Mouse (Mus musculus) heart, embryonic 15.5 days (tissue): ENCODE results near the gene Abca13. TPM values are rescaled to one million over a fixed set of nuclear protein-coding genes. Genes with fewer than 3 reads are reported as not detected.

Experiments
- ATAC-seq: fragments of 200-750 bp; cut with Nextera tagmentation; replicated peaks from 2 replicates; pipeline ENCODE4 v1.8.0; 2017; ENCODE audit warnings: low read depth, moderate TSS enrichment; ENCODE audit not compliant: insufficient number of reproducible peaks, insufficient read depth, low FRiP score
- H3K27ac ChIP-seq: fragments of 300-500 bp; sonication (generic); 2 replicates; pipeline ENCODE4 v1.5.1; 2015; ENCODE audit warnings: mild to moderate bottlenecking, inconsistent platforms
- H3K27me3 ChIP-seq: fragments of 300-500 bp; sonication (generic); 2 replicates; pipeline ENCODE4 v1.6.1; 2015; ENCODE audit warnings: inconsistent platforms
- H3K36me3 ChIP-seq: fragments of 300-500 bp; sonication (generic); 2 replicates; pipeline ENCODE4 v1.6.1; 2015; ENCODE audit warnings: mild to moderate bottlenecking, inconsistent platforms
- H3K4me1 ChIP-seq: fragments of 300-500 bp; sonication (generic); replicated peaks from 2 replicates; pipeline ENCODE4 v1.6.1; 2015; ENCODE audit warnings: inconsistent platforms
- H3K4me2 ChIP-seq: fragments of 300-500 bp; sonication (generic); 2 replicates; pipeline ENCODE4 v1.6.1; 2015; ENCODE audit warnings: inconsistent platforms, mild to moderate bottlenecking, moderate library complexity
- H3K4me3 ChIP-seq: fragments of 300-500 bp; sonication (generic); 2 replicates; pipeline ENCODE4 v1.5.1; 2015; ENCODE audit warnings: mild to moderate bottlenecking, inconsistent platforms
- H3K9ac ChIP-seq: fragments of 300-500 bp; sonication (generic); 2 replicates; pipeline ENCODE4 v1.6.1; 2015; ENCODE audit warnings: mild to moderate bottlenecking, inconsistent platforms
- H3K9me3 ChIP-seq: fragments of 300-500 bp; sonication (generic); replicated peaks from 2 replicates; pipeline ENCODE4 v1.6.1; 2016; ENCODE audit warnings: inconsistent platforms
- WGBS: fragments of 180-500 bp; shearing (Covaris S2); methylation state at CpG from one replicate; pipeline ENCODE4 v1.1.7; 2015; ENCODE audit warnings: mixed read lengths; 5-methylcytosine and 5-hydroxymethylcytosine counted together
- polyA plus RNA-seq: library from polyadenylated mRNA; unstranded; fragments of >200 nt; fragmentation: Nextera tagmentation; extraction: Ambion mirVana; gene quantifications from 2 replicates; pipeline ENCODE4 v1.2.1, GENCODE M21; 2015

Abca13 gene
- polyA plus RNA-seq, 1 experiment from 2014 or later: 0.01 TPM

GRCm38 (mm10) chr11:9727810-9728490 is 536.2 kb downstream of the Abca13 start:
- H3K4me2 ChIP-seq: no peak overlapping the region
- H3K36me3 ChIP-seq: no peaks in the 10 kb centered on the region
- no peak overlapping the region for H3K4me3 ChIP-seq
- H3K4me1 ChIP-seq: no peaks in the 10 kb centered on the region
- H3K27me3 ChIP-seq: no peaks in the 10 kb centered on the region
- no peaks in the 10 kb centered on the region for H3K9me3 ChIP-seq
- no peak overlapping the region for H3K27ac ChIP-seq
- H3K9ac ChIP-seq: no peak overlapping the region
- no peak for ATAC-seq
- 75% methylated on average over 2 of the region's 2 CpGs for WGBS

- Histone ChIP-seq H3K27ac (no peak overlapping the region), H3K36me3 (no peaks in the 10 kb centered on the region), H3K4me1 (no peaks in the 10 kb centered on the region), H3K4me2 (no peak overlapping the region), H3K9me3 (no peaks in the 10 kb centered on the region), H3K9ac (no peak overlapping the region), H3K27me3 (no peaks in the 10 kb centered on the region), H3K4me3 (no peak overlapping the region)
- ATAC-seq: no peak
- 75% methylated on average over 1 of the region's 1 CpGs for WGBS
These were observed 539.6 kb downstream of the Abca13 start for GRCm38 (mm10) chr11:9731300-9731699.

Other genes with a start within 250 kb of the Abca13 start
- 0.08 TPM in 1 of 2 replicates, not detected in the other for gene Pkd1l1, start 218.7 kb upstream of the Abca13 start, polyA plus RNA-seq
- gene Hus1, start 180.8 kb upstream of the Abca13 start, polyA plus RNA-seq: 12.3 and 12.6 TPM in 2 replicates
- gene Gm11992, start 143.3 kb upstream of the Abca13 start, polyA plus RNA-seq: 3.3 and 5.1 TPM in 2 replicates
- 0.49 and 0.82 TPM in 2 replicates for gene Sun3, start 143.0 kb upstream of the Abca13 start, polyA plus RNA-seq
- 33.6 and 37.9 TPM in 2 replicates for gene Upp1, start 73.8 kb upstream of the Abca13 start, polyA plus RNA-seq